Mouse (Mus musculus) monocyte, adult 5-6 weeks (primary cell): ENCODE data around the gene Dscaml1. TPM values are rescaled to one million over a fixed set of nuclear protein-coding genes. Genes with fewer than 3 reads are reported as not detected.

Experiments
- ATAC-seq: fragments of 153-309, 156-312 bp; replicated peaks from 2 replicates; pipeline ENCODE4 v1.8.0; 2017; ENCODE audit warnings: mild to moderate bottlenecking; ENCODE audit not compliant: low TSS enrichment, insufficient number of reproducible peaks, severe bottlenecking, poor library complexity, low FRiP score
- total RNA-seq: library from RNA; stranded (forward); fragments of 200-1000, 200-491, 200-594 nt; gene quantifications from 3 replicates; pipeline ENCODE4 v1.2.3, GENCODE M21; 2017

The Dscaml1 gene
- total RNA-seq, 1 experiment from 2014 or later: not detected

- no peak for ATAC-seq
Observed at GRCm38 (mm10) chr9:45638184-45638917, 211.9 kb downstream of the Dscaml1 start.

GRCm38 (mm10) chr9:45644833-45645388, 218.5 kb downstream of the Dscaml1 start:
- no peak for ATAC-seq

- no peak for ATAC-seq
Observed at GRCm38 (mm10) chr9:45645526-45645925, 219.1 kb downstream of the Dscaml1 start.

- no peak for ATAC-seq
Observed at GRCm38 (mm10) chr9:45651078-45651809, 224.8 kb downstream of the Dscaml1 start.

- ATAC-seq: no peak
Observed at GRCm38 (mm10) chr9:45651810-45652177, 225.4 kb downstream of the Dscaml1 start.

- ATAC-seq: no peak
Observed at GRCm38 (mm10) chr9:45657172-45658062, 231.0 kb downstream of the Dscaml1 start.

- no peak for ATAC-seq
Observed at GRCm38 (mm10) chr9:45660191-45660590, 233.8 kb downstream of the Dscaml1 start.

GRCm38 (mm10) chr9:45662471-45662870, 236.0 kb downstream of the Dscaml1 start:
- no peak for ATAC-seq

- ATAC-seq: no peak
Observed at GRCm38 (mm10) chr9:45663386-45664315, 237.2 kb downstream of the Dscaml1 start.

- ATAC-seq: no peak
Observed at GRCm38 (mm10) chr9:45664326-45664725, 237.9 kb downstream of the Dscaml1 start.

GRCm38 (mm10) chr9:45664871-45665394, 238.5 kb downstream of the Dscaml1 start:
- no peak for ATAC-seq

GRCm38 (mm10) chr9:45675931-45676330, 249.5 kb downstream of the Dscaml1 start:
- no peak for ATAC-seq

GRCm38 (mm10) chr9:45676578-45676977, 250.2 kb downstream of the Dscaml1 start:
- no peak for ATAC-seq

- ATAC-seq: no peak
Observed at GRCm38 (mm10) chr9:45677236-45677781, 250.9 kb downstream of the Dscaml1 start.

GRCm38 (mm10) chr9:45677952-45678663, 251.7 kb downstream of the Dscaml1 start:
- no peak for ATAC-seq

- no peak for ATAC-seq
Observed at GRCm38 (mm10) chr9:45678664-45679026, 252.2 kb downstream of the Dscaml1 start.

- ATAC-seq: no peak
Observed at GRCm38 (mm10) chr9:45682461-45682998, 256.1 kb downstream of the Dscaml1 start.
